Mouse (Mus musculus): ENCODE results near the gene Olfr549. TPM values are rescaled to one million over a fixed set of nuclear protein-coding genes. Genes with fewer than 3 reads are reported as not detected.
A peak's percentile ranks its signal among the peaks of the same experiment; 100 is the strongest.

The Olfr549 gene
- polyA plus RNA-seq, 1 experiment: not detected

GRCm38 (mm10) chr7:102517051-102517335 is 32.7 kb upstream of the Olfr549 start:
- no peak for TF ChIP-seq POLR2A (IDR thresholded peaks at IDR 0.05; ENCODE audit: borderline replicate concordance, low read depth, low read length)
- TF ChIP-seq CTCF (IDR thresholded peaks at IDR 0.05; ENCODE audit: low read depth, low read length): no peak
- Histone ChIP-seq H3K27ac (ENCODE audit: insufficient read depth, low read depth, low read length) (no peak overlapping the region), H3K4me1 (ENCODE audit: control insufficient read depth, insufficient read depth, low read length) (peaks cover 9% of the 10 kb centered on the region), H3K4me3 (ENCODE audit: insufficient read depth, low read length) (no peak overlapping the region)

GRCm38 (mm10) chr7:102529052-102529451 is 20.6 kb upstream of the Olfr549 start:
- no peak for TF ChIP-seq CTCF (IDR thresholded peaks at IDR 0.05; ENCODE audit: low read depth, low read length)
- no peak for TF ChIP-seq POLR2A (IDR thresholded peaks at IDR 0.05; ENCODE audit: borderline replicate concordance, low read depth, low read length)
- no peak overlapping the region for H3K27ac ChIP-seq (ENCODE audit: insufficient read depth, low read depth, low read length)
- no peak overlapping the region for H3K4me3 ChIP-seq (ENCODE audit: insufficient read depth, low read length)
- no peaks in the 10 kb centered on the region for H3K4me1 ChIP-seq (ENCODE audit: control insufficient read depth, insufficient read depth, low read length)

DNA sequence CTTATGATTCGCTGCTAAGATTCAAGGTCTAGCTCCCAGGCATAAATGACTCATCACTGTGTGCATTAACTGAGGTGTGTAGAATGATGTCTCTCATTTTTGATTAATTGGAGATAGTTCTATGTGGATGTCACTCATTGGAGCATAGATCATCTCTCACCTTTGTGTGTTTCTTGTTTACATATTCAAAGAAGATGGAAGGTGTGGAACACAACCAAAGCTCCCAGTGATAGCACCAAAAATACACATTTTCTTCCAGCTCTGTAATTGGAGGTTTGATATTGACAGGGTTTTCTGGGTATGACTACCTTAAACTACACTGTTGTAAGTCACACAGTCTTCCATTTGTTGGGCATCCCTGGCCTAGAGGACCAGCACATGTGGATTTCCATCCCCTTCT is 15.2 kb upstream of the Olfr549 start, which contains the start of gene Olfr547:
Gene Olfr547, plus strand, starts transcription at position 301 of the 400 bp plus-strand sequence.
- Histone ChIP-seq H3K27ac (ENCODE audit: insufficient read depth, low read depth, low read length) (no peak within 1 kb of the TSS), H3K4me3 (ENCODE audit: insufficient read depth, low read length) (no peak within 1 kb of the TSS), H3K4me1 (ENCODE audit: control insufficient read depth, insufficient read depth, low read length) (no peaks in the 10 kb centered on the region)
- TF ChIP-seq CTCF (IDR thresholded peaks at IDR 0.05; ENCODE audit: low read depth, low read length): no peak
- TF ChIP-seq POLR2A (IDR thresholded peaks at IDR 0.05; ENCODE audit: borderline replicate concordance, low read depth, low read length): no peak

- TF ChIP-seq CTCF (IDR thresholded peaks at IDR 0.05; ENCODE audit: low read depth, low read length) (no peak), POLR2A (IDR thresholded peaks at IDR 0.05; ENCODE audit: borderline replicate concordance, low read depth, low read length) (no peak)
- H3K4me3 ChIP-seq (ENCODE audit: insufficient read depth, low read length): no peak within 1 kb of the TSS
- H3K4me1 ChIP-seq (ENCODE audit: control insufficient read depth, insufficient read depth, low read length): peaks cover 4% of the 10 kb centered on the region; the same call in 1 of the 2 replicates
- no peak within 1 kb of the TSS for H3K27ac ChIP-seq (ENCODE audit: insufficient read depth, low read depth, low read length)
These were observed 9.1 kb upstream of the Olfr549 start, which contains the start of gene Olfr548-ps1 for GRCm38 (mm10) chr7:102540596-102540995. Gene Olfr548-ps1, plus strand, starts transcription at chr7:102540896.

GRCm38 (mm10) chr7:102541251-102541650 is 8.4 kb upstream of the Olfr549 start:
- Histone ChIP-seq H3K27ac (ENCODE audit: insufficient read depth, low read depth, low read length) (no peak overlapping the region), H3K4me1 (ENCODE audit: control insufficient read depth, insufficient read depth, low read length) (peaks cover 4% of the 10 kb centered on the region; the same call in 1 of the 2 replicates), H3K4me3 (ENCODE audit: insufficient read depth, low read length) (no peak overlapping the region)
- TF ChIP-seq CTCF (IDR thresholded peaks at IDR 0.05; ENCODE audit: low read depth, low read length) (no peak), POLR2A (IDR thresholded peaks at IDR 0.05; ENCODE audit: borderline replicate concordance, low read depth, low read length) (no peak)

DNA sequence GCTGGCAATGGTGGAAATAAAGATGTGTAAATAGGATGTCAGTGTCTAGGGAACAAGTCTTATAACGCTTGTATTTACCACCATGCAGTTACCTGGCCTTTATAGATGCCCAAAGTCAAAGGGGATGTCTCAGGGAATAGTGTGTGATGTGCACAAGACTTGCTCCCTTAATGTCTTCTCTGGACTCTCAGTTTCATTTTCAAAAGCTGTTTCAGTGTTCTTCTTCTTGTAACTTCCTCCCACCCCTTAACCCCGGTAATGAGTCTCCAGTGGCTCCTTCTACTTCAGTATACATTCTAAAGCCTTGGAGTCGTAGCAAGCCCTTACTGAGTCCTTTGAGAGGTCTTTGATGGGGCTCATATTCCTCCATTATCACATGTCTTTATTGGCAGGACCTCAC is 3.6 kb downstream of the Olfr549 start:
- TF ChIP-seq POLR2A (IDR thresholded peaks at IDR 0.05; ENCODE audit: borderline replicate concordance, low read depth, low read length): no peak
- TF ChIP-seq CTCF (IDR thresholded peaks at IDR 0.05; ENCODE audit: low read depth, low read length): no peak
- H3K27ac ChIP-seq (ENCODE audit: insufficient read depth, low read depth, low read length): no peak overlapping the region
- H3K4me1 ChIP-seq (ENCODE audit: control insufficient read depth, insufficient read depth, low read length): peaks cover 2% of the 10 kb centered on the region; the same call in 1 of the 2 replicates
- no peak overlapping the region for H3K4me3 ChIP-seq (ENCODE audit: insufficient read depth, low read length)

- Histone ChIP-seq H3K27ac (ENCODE audit: insufficient read depth, low read depth, low read length) (peak within 1 kb of the TSS; percentile 19; the same call in 1 of the 2 replicates), H3K4me1 (ENCODE audit: control insufficient read depth, insufficient read depth, low read length) (peaks cover 31% of the 10 kb centered on the region), H3K4me3 (ENCODE audit: insufficient read depth, low read length) (peak within 1 kb of the TSS; percentile 79)
- TF ChIP-seq POLR2A (IDR thresholded peaks at IDR 0.05; ENCODE audit: borderline replicate concordance, low read depth, low read length) (no peak), CTCF (IDR thresholded peaks at IDR 0.05; ENCODE audit: low read depth, low read length) (no peak)
These were observed 15.6 kb downstream of the Olfr549 start, which contains the start of gene Trim21 for GRCm38 (mm10) chr7:102564999-102565997. Gene Trim21, minus strand, starts transcription at chr7:102565486.

GRCm38 (mm10) chr7:102566219-102566618 is 16.5 kb downstream of the Olfr549 start:
- no peak overlapping the region for H3K27ac ChIP-seq (ENCODE audit: insufficient read depth, low read depth, low read length)
- TF ChIP-seq CTCF (IDR thresholded peaks at IDR 0.05; ENCODE audit: low read depth, low read length): no peak
- TF ChIP-seq POLR2A (IDR thresholded peaks at IDR 0.05; ENCODE audit: borderline replicate concordance, low read depth, low read length): no peak
- H3K4me3 ChIP-seq (ENCODE audit: insufficient read depth, low read length): no peak overlapping the region
- H3K4me1 ChIP-seq (ENCODE audit: control insufficient read depth, insufficient read depth, low read length): peaks cover 31% of the 10 kb centered on the region

- Histone ChIP-seq H3K4me1 (ENCODE audit: control insufficient read depth, insufficient read depth, low read length) (peaks cover 22% of the 10 kb centered on the region), H3K4me3 (ENCODE audit: insufficient read depth, low read length) (no peak within 1 kb of the TSS), H3K27ac (ENCODE audit: insufficient read depth, low read depth, low read length) (no peak within 1 kb of the TSS)
- TF ChIP-seq CTCF (IDR thresholded peaks at IDR 0.05; ENCODE audit: low read depth, low read length) (no peak), POLR2A (IDR thresholded peaks at IDR 0.05; ENCODE audit: borderline replicate concordance, low read depth, low read length) (no peak)
These were observed 21.5 kb downstream of the Olfr549 start, which contains the start of gene Olfr550 for GRCm38 (mm10) chr7:102571142-102571541. Gene Olfr550, plus strand, starts transcription at chr7:102571442.
